Mouse (Mus musculus): ENCODE results near the gene Gm12166. TPM values are rescaled to one million over a fixed set of nuclear protein-coding genes. Genes with fewer than 3 reads are reported as not detected.

Gm12166 gene
- polyA plus RNA-seq, 1 experiment = 4.3 TPM

DNA sequence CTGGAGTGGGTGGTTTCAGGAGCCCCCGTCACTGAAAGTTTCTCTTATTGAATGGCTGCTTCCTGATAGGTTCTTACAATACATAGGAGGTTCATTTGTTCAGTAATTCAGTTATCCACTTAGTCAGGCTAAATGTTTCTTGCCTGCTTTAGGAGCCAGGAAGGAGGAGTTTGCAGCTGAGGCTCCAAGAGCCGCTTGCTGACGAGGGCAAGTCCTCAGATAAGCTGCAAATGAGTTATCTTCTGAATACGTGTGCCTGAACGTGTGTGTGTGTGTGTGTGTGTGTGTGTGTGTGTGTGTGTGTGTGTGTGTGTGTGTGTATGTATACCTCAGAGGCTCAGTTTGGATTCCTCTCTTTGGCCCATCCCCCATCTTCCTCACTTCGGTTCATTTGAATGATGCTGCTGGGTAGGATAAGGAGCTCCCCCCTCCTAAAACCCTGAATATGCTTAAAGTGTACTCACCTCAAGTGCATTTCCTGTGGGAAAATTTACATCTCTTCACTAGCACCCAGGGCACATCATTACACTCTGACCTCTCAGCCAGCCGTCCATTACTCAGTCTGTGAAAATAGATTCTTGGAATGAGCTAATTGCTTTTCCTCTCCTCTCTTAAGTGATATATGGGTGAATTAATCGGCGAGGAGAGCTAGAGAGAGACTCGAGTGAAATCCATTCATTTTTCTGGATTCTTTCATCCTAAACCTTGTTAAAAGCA, 39.0 kb upstream of the Gm12166 start:
- no peak for TF ChIP-seq TCF3 (IDR thresholded peaks at IDR 0.05; ENCODE audit: insufficient read length, low read depth)
- no peak for TF ChIP-seq MYOG (IDR thresholded peaks at IDR 0.05; ENCODE audit: control insufficient read depth in 1 of 3, insufficient read depth in 1 of 3, insufficient read length in 2 of 3, low read depth in 2 of 3)
- TF ChIP-seq TCF12 (IDR thresholded peaks at IDR 0.05; ENCODE audit: insufficient read depth, poor library complexity, severe bottlenecking) = no peak
- TF ChIP-seq POLR2AphosphoS2 (IDR thresholded peaks at IDR 0.05; ENCODE audit: insufficient read length, low read depth) = no peak

DNA sequence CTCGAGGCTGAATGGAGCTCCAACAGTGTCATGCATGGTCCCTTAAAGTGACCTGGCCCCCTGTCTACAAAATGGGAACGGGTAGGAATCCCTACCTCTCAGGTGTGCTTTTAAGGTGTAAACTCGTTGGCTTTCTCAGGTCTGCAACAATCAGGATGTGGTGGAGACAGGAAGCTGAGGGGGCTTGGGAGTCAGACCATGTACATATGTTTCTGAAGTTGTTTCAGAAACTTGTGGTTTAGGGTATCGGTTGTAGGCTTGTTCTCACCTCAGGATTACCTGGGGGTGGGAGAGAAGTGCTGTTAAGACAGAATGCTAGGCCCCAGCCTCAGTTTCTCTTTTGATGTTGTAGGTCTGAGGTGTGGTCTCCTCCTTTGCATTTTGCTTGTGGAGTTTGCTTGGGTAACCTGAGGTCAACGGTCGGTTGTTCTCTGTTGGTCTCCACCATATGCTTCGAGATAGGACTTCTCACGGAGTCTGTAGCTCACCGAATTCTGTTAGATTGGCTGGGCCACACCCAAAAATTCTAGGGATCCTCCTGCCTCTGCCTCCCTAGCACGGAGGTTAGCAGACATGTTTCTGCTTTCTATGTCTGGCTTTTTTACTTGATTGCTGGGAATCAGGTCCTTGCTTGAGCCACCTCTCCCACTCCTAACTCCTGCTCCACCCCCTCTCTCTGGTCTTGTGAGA, 38.1 kb upstream of the Gm12166 start:
- peaks cover 30% of the 10 kb centered on the region for H3K36me3 ChIP-seq (ENCODE audit: control insufficient read depth, insufficient read depth)
- no peak overlapping the region for H3K4me2 ChIP-seq (ENCODE audit: low read depth)
- TF ChIP-seq E2F4 (IDR thresholded peaks at IDR 0.05; ENCODE audit: insufficient read depth) = no peak
- TF ChIP-seq TCF12 (IDR thresholded peaks at IDR 0.05; ENCODE audit: insufficient read depth, poor library complexity, severe bottlenecking) = no peak
- TF ChIP-seq REST (IDR thresholded peaks at IDR 0.05; ENCODE audit: insufficient read depth, insufficient read length) = no peak
- no peak for TF ChIP-seq CEBPB (IDR thresholded peaks at IDR 0.05; ENCODE audit: insufficient read depth, poor library complexity, severe bottlenecking)
- no peak for TF ChIP-seq POLR2AphosphoS2 (IDR thresholded peaks at IDR 0.05; ENCODE audit: insufficient read length, low read depth)
- no peak for TF ChIP-seq POLR2A (IDR thresholded peaks at IDR 0.05; ENCODE audit: insufficient read length, low read depth)
- TF ChIP-seq MYOG (IDR thresholded peaks at IDR 0.05; ENCODE audit: control insufficient read depth in 1 of 3, insufficient read depth in 1 of 3, insufficient read length in 2 of 3, low read depth in 2 of 3) = no peak
- no peak for TF ChIP-seq MAX (IDR thresholded peaks at IDR 0.05; ENCODE audit: low read depth)
- no peak for TF ChIP-seq SRF (IDR thresholded peaks at IDR 0.05; ENCODE audit: control insufficient read depth, insufficient read length, low read depth)
- TF ChIP-seq TCF3 (IDR thresholded peaks at IDR 0.05; ENCODE audit: insufficient read length, low read depth) = no peak
- no peak for TF ChIP-seq MYOD1 (IDR thresholded peaks at IDR 0.05; ENCODE audit: control insufficient read depth in 1 of 3, insufficient read length in 2 of 3, low read depth in 2 of 3)
- H3K27me3 ChIP-seq (ENCODE audit: control insufficient read depth, insufficient read depth, insufficient read length) = no peaks in the 10 kb centered on the region
- no peak overlapping the region for H3K4me3 ChIP-seq
- H3K79me2 ChIP-seq (ENCODE audit: control insufficient read depth, insufficient read depth) = peaks cover 33% of the 10 kb centered on the region
- no peak overlapping the region for H3ac ChIP-seq (ENCODE audit: control insufficient read depth, insufficient read length)

More for the DNA sequence above, 39.0 kb upstream of the Gm12166 start:
- no peak overlapping the region for H3K4me3 ChIP-seq
- H3ac ChIP-seq (ENCODE audit: control insufficient read depth, insufficient read length) = no peak overlapping the region
- H3K4me2 ChIP-seq (ENCODE audit: low read depth) = no peak overlapping the region
- H3K79me2 ChIP-seq (ENCODE audit: control insufficient read depth, insufficient read depth) = peaks cover 26% of the 10 kb centered on the region
- peaks cover 37% of the 10 kb centered on the region for H3K36me3 ChIP-seq (ENCODE audit: control insufficient read depth, insufficient read depth)
- no peaks in the 10 kb centered on the region for H3K27me3 ChIP-seq (ENCODE audit: control insufficient read depth, insufficient read depth, insufficient read length)

DNA sequence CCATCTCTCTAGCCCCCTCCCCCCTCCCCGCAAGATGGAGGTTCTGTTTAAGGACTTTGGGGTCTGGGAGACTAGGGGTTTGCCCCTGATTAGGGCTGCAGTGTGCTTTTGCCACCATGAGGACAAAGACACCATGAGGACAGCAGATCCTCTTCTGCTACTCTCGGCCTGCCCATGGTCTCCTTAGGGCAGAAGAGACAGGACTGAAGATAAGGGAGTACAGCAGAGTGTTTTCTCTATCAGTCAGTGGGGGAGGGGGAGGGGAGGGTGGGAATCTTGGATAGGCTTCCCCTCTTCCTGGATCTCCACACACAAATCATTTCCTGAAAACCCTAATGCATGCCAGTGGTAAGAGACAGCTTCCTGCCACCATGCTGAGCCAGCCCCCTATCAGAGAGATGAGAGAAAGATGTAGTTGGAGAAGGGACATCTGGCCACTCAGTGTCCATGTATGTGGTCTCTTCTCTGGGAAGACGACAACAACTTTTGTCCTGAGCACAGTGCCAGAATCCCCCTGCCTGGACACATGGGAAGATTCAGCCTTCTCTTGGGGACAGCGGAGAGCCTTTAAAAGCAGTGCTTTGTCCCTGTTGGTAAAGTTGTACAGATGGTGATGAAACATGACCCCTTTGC, 37.1 kb upstream of the Gm12166 start:
- TF ChIP-seq E2F4 (IDR thresholded peaks at IDR 0.05; ENCODE audit: insufficient read depth) (no peak), SRF (IDR thresholded peaks at IDR 0.05; ENCODE audit: control insufficient read depth, insufficient read length, low read depth) (no peak), TCF12 (IDR thresholded peaks at IDR 0.05; ENCODE audit: insufficient read depth, poor library complexity, severe bottlenecking) (no peak), TCF3 (IDR thresholded peaks at IDR 0.05; ENCODE audit: insufficient read length, low read depth) (no peak), REST (IDR thresholded peaks at IDR 0.05; ENCODE audit: insufficient read depth, insufficient read length) (no peak), POLR2A (IDR thresholded peaks at IDR 0.05; ENCODE audit: insufficient read length, low read depth) (no peak), MYOG (IDR thresholded peaks at IDR 0.05; ENCODE audit: control insufficient read depth in 1 of 3, insufficient read depth in 1 of 3, insufficient read length in 2 of 3, low read depth in 2 of 3) (no peak), CEBPB (IDR thresholded peaks at IDR 0.05; ENCODE audit: insufficient read depth, poor library complexity, severe bottlenecking) (no peak), MYOD1 (IDR thresholded peaks at IDR 0.05; ENCODE audit: control insufficient read depth in 1 of 3, insufficient read length in 2 of 3, low read depth in 2 of 3) (no peak), MAX (IDR thresholded peaks at IDR 0.05; ENCODE audit: low read depth) (no peak), USF1 (IDR thresholded peaks at IDR 0.05; ENCODE audit: low read depth) (no peak), POLR2AphosphoS2 (IDR thresholded peaks at IDR 0.05; ENCODE audit: insufficient read length, low read depth) (no peak)

DNA sequence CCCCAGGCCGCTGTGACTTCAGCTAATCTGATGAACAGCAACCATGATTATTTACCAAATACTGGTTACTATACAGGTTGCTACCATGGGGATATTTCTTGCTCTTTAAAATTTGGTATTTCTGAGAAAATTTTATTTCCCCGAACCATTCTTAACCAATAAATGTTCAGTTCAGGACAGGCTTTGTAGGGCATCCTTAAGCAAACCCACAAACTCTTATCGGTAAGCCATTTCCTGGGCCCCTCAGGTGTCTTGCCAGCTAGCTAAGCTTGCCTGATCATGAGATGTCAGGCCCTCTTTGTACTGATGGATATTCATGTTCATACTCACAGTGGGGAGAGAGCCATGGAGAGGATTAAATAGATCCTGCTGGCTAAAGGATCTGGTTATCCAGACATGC, 34.3 kb upstream of the Gm12166 start:
- peaks cover 68% of the 10 kb centered on the region for H3K79me2 ChIP-seq (ENCODE audit: control insufficient read depth, insufficient read depth)

More for the DNA sequence above, 37.1 kb upstream of the Gm12166 start:
- Histone ChIP-seq H3ac (ENCODE audit: control insufficient read depth, insufficient read length) (no peak overlapping the region), H3K79me2 (ENCODE audit: control insufficient read depth, insufficient read depth) (peaks cover 42% of the 10 kb centered on the region), H3K27me3 (ENCODE audit: control insufficient read depth, insufficient read depth, insufficient read length) (no peaks in the 10 kb centered on the region), H3K4me2 (ENCODE audit: low read depth) (no peak overlapping the region), H3K36me3 (ENCODE audit: control insufficient read depth, insufficient read depth) (peaks cover 20% of the 10 kb centered on the region), H3K4me3 (no peak overlapping the region)

More for the DNA sequence above, 34.3 kb upstream of the Gm12166 start:
- Histone ChIP-seq H3ac (ENCODE audit: control insufficient read depth, insufficient read length) (no peak overlapping the region), H3K4me2 (ENCODE audit: low read depth) (no peak overlapping the region), H3K27me3 (ENCODE audit: control insufficient read depth, insufficient read depth, insufficient read length) (no peaks in the 10 kb centered on the region), H3K36me3 (ENCODE audit: control insufficient read depth, insufficient read depth) (peaks cover 19% of the 10 kb centered on the region), H3K4me3 (no peak overlapping the region)
- TF ChIP-seq SRF (IDR thresholded peaks at IDR 0.05; ENCODE audit: control insufficient read depth, insufficient read length, low read depth) (no peak), POLR2AphosphoS2 (IDR thresholded peaks at IDR 0.05; ENCODE audit: insufficient read length, low read depth) (no peak), MAX (IDR thresholded peaks at IDR 0.05; ENCODE audit: low read depth) (no peak), TCF3 (IDR thresholded peaks at IDR 0.05; ENCODE audit: insufficient read length, low read depth) (no peak), REST (IDR thresholded peaks at IDR 0.05; ENCODE audit: insufficient read depth, insufficient read length) (no peak), POLR2A (IDR thresholded peaks at IDR 0.05; ENCODE audit: insufficient read length, low read depth) (no peak), E2F4 (IDR thresholded peaks at IDR 0.05; ENCODE audit: insufficient read depth) (no peak), MYOG (IDR thresholded peaks at IDR 0.05; ENCODE audit: control insufficient read depth in 1 of 3, insufficient read depth in 1 of 3, insufficient read length in 2 of 3, low read depth in 2 of 3) (no peak), CEBPB (IDR thresholded peaks at IDR 0.05; ENCODE audit: insufficient read depth, poor library complexity, severe bottlenecking) (no peak), MYOD1 (IDR thresholded peaks at IDR 0.05; ENCODE audit: control insufficient read depth in 1 of 3, insufficient read length in 2 of 3, low read depth in 2 of 3) (no peak), TCF12 (IDR thresholded peaks at IDR 0.05; ENCODE audit: insufficient read depth, poor library complexity, severe bottlenecking) (no peak), USF1 (IDR thresholded peaks at IDR 0.05; ENCODE audit: low read depth) (no peak)
